Mouse (Mus musculus) cerebral cortex, adult 2 months (tissue): Measurements from ENCODE around the gene Cacul1.

ENCODE experiments used
- WGBS: fragments of 180-500 bp; shearing (Covaris S2); methylation state at CpG from one replicate; pipeline ENCODE4 v1.1.7; 2018; 5-methylcytosine and 5-hydroxymethylcytosine counted together

Cacul1 gene

GRCm38 (mm10) chr19:60580582-60581339 lies at the start of gene Cacul1:
Gene Cacul1 (minus strand): TSS chr19:60581025.
- under 1% methylated on average over 64 of the region's 64 CpGs for WGBS

- 44% methylated on average over 4 of the region's 4 CpGs for WGBS
Measured at GRCm38 (mm10) chr19:60619420-60619819, 38.6 kb upstream of the Cacul1 start.

- 61% methylated on average over 1 of the region's 1 CpGs for WGBS
Measured at GRCm38 (mm10) chr19:60617007-60617406, 36.2 kb upstream of the Cacul1 start.

- WGBS = 48% methylated on average over 5 of the region's 5 CpGs
Measured at GRCm38 (mm10) chr19:60615470-60616200, 34.8 kb upstream of the Cacul1 start.

GRCm38 (mm10) chr19:60611525-60612215 lies 30.8 kb upstream of the Cacul1 start:
- WGBS = 43% methylated on average over 12 of the region's 12 CpGs

- WGBS = 42% methylated on average over 5 of the region's 5 CpGs
Measured at GRCm38 (mm10) chr19:60608766-60609165, 27.9 kb upstream of the Cacul1 start.

GRCm38 (mm10) chr19:60603586-60603985 lies 22.8 kb upstream of the Cacul1 start:
- WGBS = 79% methylated on average over 3 of the region's 3 CpGs

- WGBS = 100% methylated on average over 1 of the region's 1 CpGs
Measured at GRCm38 (mm10) chr19:60602066-60602465, 21.2 kb upstream of the Cacul1 start.

GRCm38 (mm10) chr19:60598025-60598697 lies 17.3 kb upstream of the Cacul1 start:
- WGBS = 65% methylated on average over 8 of the region's 8 CpGs

GRCm38 (mm10) chr19:60589646-60590045 lies 8.8 kb upstream of the Cacul1 start:
- whole genome bisulfite sequencing = 99% methylated on average over 2 of the region's 2 CpGs

GRCm38 (mm10) chr19:60586652-60587051 lies 5.8 kb upstream of the Cacul1 start:
- 74% methylated on average over 5 of the region's 5 CpGs for WGBS

- 98% methylated on average over 2 of the region's 2 CpGs for WGBS
Measured at GRCm38 (mm10) chr19:60583201-60583600, 2.4 kb upstream of the Cacul1 start.

GRCm38 (mm10) chr19:60581377-60582290 lies 809 bp upstream of the Cacul1 start:
- WGBS = 38% methylated on average over 4 of the region's 4 CpGs

GRCm38 (mm10) chr19:60579771-60580581 lies 849 bp downstream of the Cacul1 start:
- WGBS = 1% methylated on average over 34 of the region's 34 CpGs

- WGBS = 88% methylated on average over 1 of the region's 1 CpGs
Measured at GRCm38 (mm10) chr19:60576741-60577140, 4.1 kb downstream of the Cacul1 start.

- 35% methylated on average over 4 of the region's 4 CpGs for WGBS
Measured at GRCm38 (mm10) chr19:60554866-60555438, 25.9 kb downstream of the Cacul1 start.

- 66% methylated on average over 2 of the region's 2 CpGs for WGBS
Measured at GRCm38 (mm10) chr19:60543302-60543701, 37.5 kb downstream of the Cacul1 start.

- over 99% methylated on average over 2 of the region's 2 CpGs for WGBS
Measured at GRCm38 (mm10) chr19:60531897-60532296, 48.9 kb downstream of the Cacul1 start.

- 96% methylated on average over 1 of the region's 1 CpGs for WGBS
Measured at GRCm38 (mm10) chr19:60530171-60530570, 50.7 kb downstream of the Cacul1 start.

GRCm38 (mm10) chr19:60529302-60529701 lies 51.5 kb downstream of the Cacul1 start:
- WGBS = 76% methylated on average over 1 of the region's 1 CpGs
